Mouse (Mus musculus) E14TG2a.4 (cell line): ENCODE measurements around the gene Lefty2.

Source experiments
- CTCF ChIP-seq: conservative IDR thresholded peaks from 2 replicates; pipeline ENCODE4 v1.5.1; 2014; ENCODE audit warnings: low read length
- NANOG ChIP-seq: IDR thresholded peaks from 2 replicates; pipeline ENCODE4 v1.6.1; 2014; ENCODE audit warnings: borderline replicate concordance, low read length, mixed read lengths
- POU5F1 ChIP-seq: IDR thresholded peaks from 2 replicates; pipeline ENCODE4 v1.6.1; 2014; ENCODE audit warnings: low read length, borderline replicate concordance

DNA sequence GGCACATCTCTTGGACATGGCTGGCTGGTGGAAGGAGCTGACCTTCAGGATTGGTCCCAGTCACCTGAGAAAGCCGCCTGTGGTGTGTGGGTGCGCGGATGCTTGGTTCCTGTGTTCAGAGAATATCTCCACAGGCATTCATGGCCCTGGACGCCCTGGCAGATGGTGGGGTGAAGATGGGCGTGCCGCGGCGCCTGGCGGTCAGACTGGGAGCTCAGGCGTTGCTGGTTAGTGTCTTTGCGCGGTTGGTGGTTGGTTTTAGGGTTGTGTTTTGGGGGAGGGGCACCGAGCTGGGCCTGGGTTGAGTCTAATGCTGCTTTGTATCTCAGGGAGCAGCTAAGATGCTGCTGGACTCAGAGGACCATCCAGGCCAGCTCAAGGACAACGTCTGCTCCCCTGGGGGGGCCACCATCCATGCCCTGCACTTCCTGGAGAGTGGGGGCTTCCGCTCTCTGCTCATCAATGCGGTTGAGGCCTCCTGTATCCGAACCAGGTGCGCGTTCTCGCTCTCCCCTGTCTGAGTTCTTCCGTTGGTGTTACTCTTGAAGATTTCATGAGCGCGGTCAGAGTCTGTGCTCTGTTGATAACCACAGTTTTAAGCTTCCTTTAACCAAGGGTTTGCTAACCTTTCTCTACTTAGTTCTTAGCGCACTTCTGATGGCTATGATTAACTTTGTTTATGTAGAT is 13.7 kb downstream of the Lefty2 start:
- TF ChIP-seq CTCF (no peak), POU5F1 (no peak), NANOG (no peak)
